Mouse (Mus musculus): Measurements from ENCODE around the gene Psmd13.

DNA sequence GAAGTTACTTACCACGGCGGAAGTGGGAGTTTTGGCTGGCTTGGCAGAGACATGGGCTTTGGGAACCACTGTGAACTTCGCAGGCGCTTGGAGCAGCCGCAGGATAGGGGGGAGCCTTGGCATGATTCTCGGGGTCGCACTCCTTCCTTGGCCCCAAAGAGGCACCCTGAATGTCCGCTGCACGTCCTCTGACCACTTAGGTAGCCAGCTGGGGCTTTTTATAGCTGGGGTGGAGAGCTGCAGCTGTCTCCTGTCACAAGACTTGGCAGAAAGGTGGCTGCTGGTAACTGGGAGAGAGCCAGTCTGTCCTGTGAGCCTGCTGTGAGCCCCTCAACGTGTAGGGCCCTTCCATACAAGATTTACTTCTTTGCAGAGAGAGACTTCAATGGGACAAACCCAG, 18.5 kb downstream of the Psmd13 start, which contains the start of gene Cox8b:
- TF ChIP-seq GATA1 (IDR thresholded peaks at IDR 0.05; ENCODE audit: borderline replicate concordance, low read length) (no peak), FLI1 (IDR thresholded peaks at IDR 0.05; ENCODE audit: low read length) (no peak)

Data from megakaryocyte, embryonic 14.5 days (primary cell).